Mouse (Mus musculus) liver, adult 2 months (tissue): ENCODE results near the gene Nup62. TPM values are rescaled to one million over a fixed set of nuclear protein-coding genes. Genes with fewer than 3 reads are reported as not detected.

ENCODE experiments used
- DNase-seq: peaks from one replicate; pipeline ENCODE4 v3.0.0-alpha.2; 2011; ENCODE audit warnings: low read depth, low spot score; ENCODE audit errors: extremely low read depth
- H3K27ac ChIP-seq: fragments of 200-500 bp; replicated peaks from 2 replicates; pipeline ENCODE4 v1.5.1; 2012; ENCODE audit warnings: low read depth, mild to moderate bottlenecking, control low read depth, inconsistent platforms, low read length; ENCODE audit not compliant: insufficient read depth
- H3K27me3 ChIP-seq: fragments of 200-500 bp; 2 replicates; pipeline ENCODE4 v1.6.1; 2012; ENCODE audit warnings: mild to moderate bottlenecking, moderate library complexity, low read length, inconsistent platforms; ENCODE audit not compliant: control insufficient read depth, insufficient read depth
- H3K36me3 ChIP-seq: fragments of 200-500 bp; 2 replicates; pipeline ENCODE4 v1.6.1; 2012; ENCODE audit warnings: low read length, inconsistent platforms; ENCODE audit not compliant: control insufficient read depth, insufficient read depth
- H3K4me1 ChIP-seq: fragments of 200-500 bp; 2 replicates; pipeline ENCODE4 v1.6.1; 2011; ENCODE audit warnings: low read length; ENCODE audit not compliant: control insufficient read depth, insufficient read depth
- H3K4me3 ChIP-seq: fragments of 200-500 bp; 2 replicates; pipeline ENCODE4 v1.5.1; 2011; ENCODE audit warnings: low read depth, mild to moderate bottlenecking, control low read depth, low read length, moderate library complexity; ENCODE audit not compliant: insufficient read depth
- H3K79me2 ChIP-seq: fragments of 200-500 bp; 2 replicates; pipeline ENCODE4 v1.6.1; 2012; ENCODE audit warnings: inconsistent platforms, mild to moderate bottlenecking, low read length, moderate library complexity; ENCODE audit not compliant: control insufficient read depth, insufficient read depth
- H3K9ac ChIP-seq: fragments of 200-500 bp; 2 replicates; pipeline ENCODE4 v1.6.1; 2012; ENCODE audit warnings: low read depth, mild to moderate bottlenecking, control low read depth, inconsistent platforms, low read length
- CTCF ChIP-seq: fragments of 200-500 bp; IDR thresholded peaks from 2 replicates; pipeline ENCODE4 v1.5.1; 2011; ENCODE audit warnings: low read depth, low read length, control low read depth
- POLR2A ChIP-seq: fragments of 200-500 bp; IDR thresholded peaks from 2 replicates; pipeline ENCODE4 v1.6.1; 2011; ENCODE audit warnings: low read length, control low read depth; ENCODE audit not compliant: insufficient read depth; ENCODE audit errors: extremely low read depth
- WGBS: fragments of 180-500 bp; shearing (Covaris S2); methylation state at CpG from one replicate; pipeline ENCODE4 v1.1.7; 2018; 5-methylcytosine and 5-hydroxymethylcytosine counted together
- polyA plus RNA-seq: library from polyadenylated mRNA; depleted of rRNA; stranded (reverse); fragments of >200 nt; gene quantifications from 2 replicates; pipeline ENCODE4 v1.2.3, GENCODE M21; 2012
- total RNA-seq: library from RNA; depleted of rRNA; stranded (reverse); fragments of >200 nt; gene quantifications from 2 replicates; pipeline ENCODE4 v1.2.3, GENCODE M21; 2014

Nup62 gene
- total and polyA plus RNA-seq, 2 experiments = 4.0 to 20.6 TPM

DNA sequence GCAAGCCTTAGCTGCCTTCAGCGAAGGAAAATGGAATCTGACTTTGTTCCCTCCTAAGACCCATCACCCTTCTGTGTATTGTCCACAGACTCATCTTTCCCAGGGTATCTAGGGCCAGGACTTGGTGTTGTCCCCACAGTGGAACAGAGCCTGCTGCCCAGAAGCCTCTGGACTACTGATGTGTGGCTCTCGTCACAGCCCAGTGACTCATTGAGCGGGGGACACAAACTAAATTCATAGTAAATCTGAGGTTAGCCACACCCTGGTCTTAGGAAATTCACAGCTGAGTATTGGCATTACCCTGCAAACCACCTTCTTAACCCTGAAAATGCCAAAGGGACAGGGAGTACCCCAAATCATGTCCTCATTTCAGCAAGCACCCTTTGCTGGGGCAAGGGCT is 10.9 kb downstream of the Nup62 start:
- no peaks in the 10 kb centered on the region for H3K27me3 ChIP-seq
- H3K4me1 ChIP-seq = no peaks in the 10 kb centered on the region
- peaks cover 11% of the 10 kb centered on the region; the same call in 1 of the 2 replicates for H3K36me3 ChIP-seq
- peaks cover 64% of the 10 kb centered on the region for H3K79me2 ChIP-seq
- H3K4me3 ChIP-seq = no peak overlapping the region
- no peak overlapping the region for H3K27ac ChIP-seq
- WGBS = 82% methylated on average over 3 of the region's 3 CpGs
- H3K9ac ChIP-seq = no peak overlapping the region
- TF ChIP-seq POLR2A = no peak
- no peak for TF ChIP-seq CTCF
- no peak for DNase-seq

DNA sequence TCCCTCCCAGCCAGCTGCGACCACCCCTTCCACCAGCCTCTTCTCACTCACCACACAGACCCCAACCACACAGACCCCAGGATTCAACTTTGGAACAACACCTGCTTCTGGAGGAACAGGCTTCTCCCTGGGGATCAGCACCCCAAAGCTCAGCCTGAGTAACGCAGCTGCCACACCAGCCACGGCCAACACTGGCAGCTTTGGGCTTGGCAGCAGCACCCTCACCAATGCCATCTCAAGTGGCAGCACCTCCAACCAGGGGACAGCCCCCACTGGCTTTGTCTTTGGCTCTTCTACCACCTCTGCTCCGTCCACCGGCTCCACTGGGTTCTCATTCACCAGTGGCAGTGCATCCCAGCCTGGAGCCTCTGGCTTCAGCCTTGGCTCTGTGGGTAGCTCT is 12.8 kb downstream of the Nup62 start:
- Histone ChIP-seq H3K27ac (no peak overlapping the region), H3K9ac (no peak overlapping the region), H3K4me3 (no peak overlapping the region), H3K27me3 (no peaks in the 10 kb centered on the region), H3K36me3 (peaks cover 11% of the 10 kb centered on the region; the same call in 1 of the 2 replicates), H3K79me2 (peaks cover 51% of the 10 kb centered on the region), H3K4me1 (no peaks in the 10 kb centered on the region; the same call in 1 of the 2 replicates)
- 89% methylated on average over 5 of the region's 5 CpGs for WGBS
- TF ChIP-seq CTCF = no peak
- TF ChIP-seq POLR2A = no peak
- no peak for DNase-seq

DNA sequence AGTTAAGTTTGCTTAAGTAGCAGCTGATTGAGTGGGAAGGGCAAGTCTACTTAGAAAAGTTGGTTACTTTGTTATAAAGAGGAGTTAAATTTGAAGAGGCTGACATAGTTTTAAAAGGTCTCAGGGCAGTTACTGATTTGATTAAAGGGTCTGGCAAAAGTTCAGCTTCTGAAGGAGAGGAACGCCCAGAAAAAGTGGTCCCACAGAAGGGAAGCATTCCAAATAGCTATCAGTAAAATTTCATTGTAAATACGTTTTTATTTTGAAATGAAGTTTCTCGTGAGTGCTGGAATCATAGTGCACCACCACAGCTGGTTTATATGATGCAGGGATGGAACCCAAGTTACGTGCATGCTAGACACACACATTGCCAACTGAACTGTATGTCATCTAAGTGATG is 16.9 kb downstream of the Nup62 start:
- no peak for TF ChIP-seq CTCF
- no peak for TF ChIP-seq POLR2A
- Histone ChIP-seq H3K4me3 (no peak overlapping the region), H3K36me3 (peaks cover 11% of the 10 kb centered on the region; the same call in 1 of the 2 replicates), H3K79me2 (peaks cover 18% of the 10 kb centered on the region), H3K27me3 (no peaks in the 10 kb centered on the region), H3K27ac (no peak overlapping the region), H3K4me1 (no peaks in the 10 kb centered on the region; the same call in 1 of the 2 replicates), H3K9ac (no peak overlapping the region)
- WGBS = 82% methylated on average over 4 of the region's 4 CpGs
- DNase-seq = no peak

DNA sequence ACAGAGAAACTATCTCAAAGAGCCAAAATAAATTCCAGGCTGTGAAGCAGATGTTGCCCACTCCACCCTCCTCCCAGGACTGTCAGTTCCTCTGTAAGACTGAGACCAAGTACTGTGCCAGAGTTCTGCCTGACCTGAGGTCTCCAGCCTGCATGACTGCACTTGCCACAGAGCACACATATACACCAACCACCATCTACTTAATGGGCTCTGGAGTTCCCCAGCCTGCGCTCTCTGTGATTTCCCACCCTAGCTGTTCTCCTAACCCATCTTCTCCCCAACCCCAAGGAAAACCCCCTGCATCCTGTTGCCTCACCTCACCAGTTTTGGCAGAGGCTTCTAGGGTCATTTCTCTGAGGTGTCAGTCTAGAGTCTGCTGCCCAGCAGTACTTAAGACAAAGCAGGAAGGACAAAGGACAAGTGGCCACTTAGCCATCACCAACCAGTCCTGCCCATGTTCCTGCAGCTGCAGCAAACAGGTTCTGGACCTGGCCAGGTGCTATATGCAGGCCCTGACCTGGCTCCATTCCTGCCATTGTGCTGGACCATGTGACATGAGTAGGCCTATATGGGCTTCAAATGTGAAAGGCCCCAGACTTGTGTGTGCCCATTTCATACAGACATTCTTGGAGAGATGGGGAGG is 19.6 kb downstream of the Nup62 start:
- H3K9ac ChIP-seq = no peak overlapping the region
- no peaks in the 10 kb centered on the region; the same call in 1 of the 2 replicates for H3K79me2 ChIP-seq
- no peak for DNase-seq
- peaks cover 4% of the 10 kb centered on the region; the same call in 1 of the 2 replicates for H3K36me3 ChIP-seq
- no peak overlapping the region for H3K4me3 ChIP-seq
- 92% methylated on average over 1 of the region's 1 CpGs for WGBS
- H3K4me1 ChIP-seq = no peaks in the 10 kb centered on the region; the same call in 1 of the 2 replicates
- no peak overlapping the region for H3K27ac ChIP-seq
- TF ChIP-seq POLR2A = no peak
- no peak for TF ChIP-seq CTCF
- no peaks in the 10 kb centered on the region for H3K27me3 ChIP-seq

DNA sequence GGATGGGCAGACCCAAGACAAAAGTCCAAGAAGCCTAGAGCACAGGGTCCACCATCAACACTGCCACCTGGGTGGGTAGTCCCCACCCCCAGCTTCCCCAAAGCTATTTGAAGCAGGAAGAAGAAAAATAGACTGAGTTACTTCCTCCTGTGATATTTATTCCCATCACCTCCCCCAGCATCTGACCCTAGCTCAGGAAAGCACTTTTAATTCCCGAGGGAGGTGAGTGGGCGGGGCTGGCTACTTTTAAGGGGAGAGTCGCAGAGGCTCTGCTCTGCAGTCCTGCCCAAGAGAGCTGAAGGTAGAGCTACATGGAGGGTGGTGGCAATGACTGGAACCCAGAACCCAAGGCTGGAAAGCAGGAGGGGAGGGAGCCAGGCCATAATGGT is 20.1 kb downstream of the Nup62 start:
- Histone ChIP-seq H3K36me3 (no peaks in the 10 kb centered on the region), H3K4me1 (no peaks in the 10 kb centered on the region; the same call in 1 of the 2 replicates), H3K9ac (no peak overlapping the region), H3K79me2 (no peaks in the 10 kb centered on the region), H3K27me3 (no peaks in the 10 kb centered on the region), H3K4me3 (no peak overlapping the region), H3K27ac (no peak overlapping the region)
- WGBS = 73% methylated on average over 3 of the region's 3 CpGs
- DNase-seq = no peak
- no peak for TF ChIP-seq POLR2A
- TF ChIP-seq CTCF = no peak

DNA sequence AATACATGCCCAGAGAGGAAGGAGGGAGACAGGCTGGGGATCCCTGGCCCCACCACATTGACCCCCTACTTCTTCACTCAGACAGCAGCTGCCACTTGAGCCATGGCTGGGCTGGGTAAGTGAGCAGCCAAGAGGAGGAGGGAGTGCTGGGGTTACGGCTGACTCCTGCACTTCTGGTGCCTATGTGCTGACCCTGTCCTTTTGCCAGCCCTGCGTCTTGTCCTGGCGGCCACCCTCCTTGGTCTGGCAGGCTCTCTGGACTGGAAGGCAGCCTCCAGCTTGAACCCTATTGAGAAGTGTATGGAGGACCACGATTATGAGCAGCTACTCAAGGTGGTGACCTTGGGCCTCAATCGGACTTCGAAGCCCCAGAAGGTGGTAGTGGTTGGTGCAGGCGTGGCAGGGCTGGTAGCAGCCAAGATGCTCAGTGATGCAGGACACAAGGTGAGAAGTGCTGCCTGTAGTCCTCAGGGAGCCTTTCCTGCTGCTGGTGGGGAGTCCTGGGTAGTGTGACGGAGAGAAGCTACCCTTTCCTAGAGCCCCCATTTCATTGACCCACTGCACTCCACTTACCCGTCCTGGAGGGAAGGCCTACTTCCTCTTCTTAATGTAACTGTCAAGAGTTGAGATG is 20.6 kb downstream of the Nup62 start:
- H3K4me1 ChIP-seq = no peaks in the 10 kb centered on the region; the same call in 1 of the 2 replicates
- no peak for DNase-seq
- no peak for TF ChIP-seq CTCF
- no peak for TF ChIP-seq POLR2A
- no peaks in the 10 kb centered on the region for H3K36me3 ChIP-seq
- no peak overlapping the region for H3K27ac ChIP-seq
- no peak overlapping the region for H3K4me3 ChIP-seq
- H3K27me3 ChIP-seq = no peaks in the 10 kb centered on the region
- no peak overlapping the region for H3K9ac ChIP-seq
- WGBS = 80% methylated on average over 9 of the region's 9 CpGs
- H3K79me2 ChIP-seq = no peaks in the 10 kb centered on the region
